In the genomic region with DNA sequence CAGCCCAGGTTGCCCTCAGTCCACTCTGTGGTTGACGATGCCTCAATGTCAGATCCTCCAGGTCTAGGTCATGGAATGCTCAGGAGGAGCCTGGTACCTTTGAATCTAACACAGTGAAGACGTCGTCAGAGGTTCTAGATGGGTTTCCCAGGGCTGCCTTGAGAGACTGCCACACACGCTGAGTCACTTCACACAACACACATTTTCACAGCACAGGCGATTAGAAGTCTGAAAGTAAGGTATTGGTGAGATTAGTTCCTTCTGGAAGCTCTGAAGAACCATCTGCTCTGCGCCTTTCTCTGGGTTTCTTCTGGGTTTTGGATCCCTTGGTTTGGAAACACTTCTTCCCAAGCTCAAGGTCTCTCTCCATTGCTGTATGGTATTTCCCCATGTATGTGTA, we compare ENCODE assay signal across 36 mouse cellular contexts. TPM values are rescaled to one million over a fixed set of nuclear protein-coding genes. Genes with fewer than 3 reads are reported as not detected.
DNase-seq lines count a peak whose midpoint lies in the region; ATAC-seq and TF ChIP-seq lines count a peak whose summit lies in the region.
"Had no signal": no experiment of that assay in that cellular context is flagged by ENCODE, and none has a peak within 500 bp of the region (broad histone marks: within the 10 kb centered on the region; RNA-seq: fewer than 3 reads in every experiment).

No protein-coding gene starts in this region.

- no peak overlapping the region for H3K9ac ChIP-seq in lung, postnatal 0 days (replicated peaks; ENCODE audit: low read depth)
- H3K9ac ChIP-seq: embryonic facial prominence, embryonic 12.5 days; embryonic facial prominence, embryonic 15.5 days; forebrain, postnatal 0 days; hindbrain, embryonic 13.5 days had no signal

- DNase-seq in frontal cortex, postnatal 10 days (ENCODE audit: low spot score in 2 of 2), result no peak
- DNase-seq in left cerebral cortex, adult 2 months (ENCODE audit: extremely low spot score in 1 of 2, low spot score in 2 of 2), result peak in 1 of 2 experiments; percentile 19
- DNase-seq in left cerebral cortex, postnatal 4 days, result no peak
- DNase-seq in right cerebral cortex, postnatal 10 days (ENCODE audit: low spot score in 2 of 2), result peak; percentile 35 to 43
- no peak for DNase-seq in right cerebral cortex, adult 2 months (ENCODE audit: low spot score in 2 of 2)
- peak; percentile 41 for DNase-seq in telencephalon, adult 2 months (ENCODE audit: low read depth, low spot score)
- DNase-seq in lung, postnatal 0 days (ENCODE audit: low spot score), result no peak
- DNase-seq: adrenal gland, postnatal 10 days; adrenal gland, postnatal 36 days; cerebellum, adult 11 months; cerebellum, adult 2 months; cerebellum, adult 9-11 months; cerebellum, postnatal 25 days; forebrain, postnatal 0 days; gastrocnemius, postnatal 10 days; gastrocnemius, postnatal 36 days; heart, postnatal 36 days had no signal

- H3K27ac ChIP-seq in left cerebral cortex, adult 2 months, result peak overlapping the region; percentile 18; the same call in 1 of the 2 replicates
- no peak overlapping the region for H3K27ac ChIP-seq in lung, postnatal 0 days (ENCODE audit: low read length)
- H3K27ac ChIP-seq: embryonic facial prominence, embryonic 12.5 days; embryonic facial prominence, embryonic 15.5 days; hindbrain, embryonic 10.5 days; hindbrain, embryonic 13.5 days had no signal

- no peaks in the 10 kb centered on the region for H3K27me3 ChIP-seq in lung, postnatal 0 days (replicated peaks; ENCODE audit: insufficient read depth, low read length)
- H3K27me3 ChIP-seq: CH12.LX; embryonic facial prominence, embryonic 12.5 days; embryonic facial prominence, embryonic 15.5 days; hindbrain, embryonic 13.5 days had no signal

- H3K9me3 ChIP-seq in lung, postnatal 0 days (ENCODE audit: low read length), result no peaks in the 10 kb centered on the region
- H3K9me3 ChIP-seq: embryonic facial prominence, embryonic 12.5 days; embryonic facial prominence, embryonic 15.5 days; G1E; hindbrain, embryonic 10.5 days; hindbrain, embryonic 13.5 days had no signal

- H3K36me3 ChIP-seq in lung, postnatal 0 days (ENCODE audit: insufficient read depth, low read length), result no peaks in the 10 kb centered on the region
- H3K36me3 ChIP-seq: embryonic facial prominence, embryonic 12.5 days; embryonic facial prominence, embryonic 15.5 days; G1E; hindbrain, embryonic 10.5 days; hindbrain, embryonic 13.5 days had no signal

- peak; percentile 83 for ATAC-seq in frontal cortex, adult (ENCODE audit: low TSS enrichment)
- no peak for ATAC-seq in lung, postnatal 0 days
- ATAC-seq: forebrain, embryonic 14.5 days; forebrain, postnatal 0 days; hindbrain, embryonic 16.5 days; Patski had no signal

- TF ChIP-seq EP300 in lung, postnatal 0 days (IDR thresholded peaks at IDR 0.05), result no peak

- intact Hi-C loops in left cerebral cortex, adult 2 months (cut with DNase I), result no loop called here
- intact Hi-C loops in left cerebral cortex, postnatal 4 days (cut with DNase I), result no loop called here

- H3K4me2 ChIP-seq in lung, postnatal 0 days (replicated peaks; ENCODE audit: low read depth, low read length), result no peak overlapping the region
- H3K4me2 ChIP-seq: embryonic facial prominence, embryonic 12.5 days; embryonic facial prominence, embryonic 15.5 days; heart, embryonic 11.5 days; hindbrain, embryonic 13.5 days had no signal

- 89% methylated on average over 6 of the region's 6 CpGs for WGBS in lung, postnatal 0 days

- no peaks in the 10 kb centered on the region for H3K4me1 ChIP-seq in lung, postnatal 0 days (ENCODE audit: insufficient read depth, low read depth, low read length)
- H3K4me1 ChIP-seq: embryonic facial prominence, embryonic 12.5 days; embryonic facial prominence, embryonic 15.5 days had no signal

- no peak overlapping the region for H3K4me3 ChIP-seq in left cerebral cortex, adult 2 months
- H3K4me3 ChIP-seq in lung, postnatal 0 days (ENCODE audit: low read depth, low read length), result no peak overlapping the region
- H3K4me3 ChIP-seq: embryonic facial prominence, embryonic 12.5 days; embryonic facial prominence, embryonic 15.5 days; hindbrain, embryonic 10.5 days; hindbrain, embryonic 13.5 days had no signal

- no peak for TF ChIP-seq CTCF in left cerebral cortex, adult 2 months (IDR thresholded peaks at IDR 0.05)
- no peak for TF ChIP-seq CTCF in lung, postnatal 0 days (IDR thresholded peaks at IDR 0.05)

RNA-seq across cellular contexts. Expression of a gene that starts 47.8 kb away (rescaled TPM):
- 1 to 10 TPM; 3.4 to 3.9 TPM for total RNA-seq in left cerebral cortex, adult 2 months (2021)
- total RNA-seq in left cerebral cortex, postnatal 4 days (2021), result 1 to 10 TPM; 2.1 to 3.5 TPM
- 0.62 and 0.98 TPM in 2 replicates for polyA plus RNA-seq in lung, postnatal 0 days (2015; fragmentation: Nextera tagmentation; extraction: Ambion mirVana)
- total RNA-seq: granulocyte monocyte progenitor cell, adult 5-6 weeks had no signal

RNA-seq across cellular contexts. Expression of a gene that starts 48.1 kb away (rescaled TPM):
- total RNA-seq in left cerebral cortex, adult 2 months (2021), result 1,000 to 10,000 TPM; 1,896 to 2,040 TPM
- 100 to 1,000 TPM; 359 to 362 TPM for total RNA-seq in left cerebral cortex, postnatal 4 days (2021)
- polyA plus RNA-seq in lung, postnatal 0 days (2015; fragmentation: Nextera tagmentation; extraction: Ambion mirVana), result 179 and 283 TPM in 2 replicates

RNA-seq across cellular contexts. Expression of a gene that starts 56.3 kb away (rescaled TPM):
- total RNA-seq in left cerebral cortex, adult 2 months (2021), result not detected
- total RNA-seq in left cerebral cortex, postnatal 4 days (2021), result not detected
- polyA plus RNA-seq in lung, postnatal 0 days (2015; fragmentation: Nextera tagmentation; extraction: Ambion mirVana), result not detected in 2 replicates
- total RNA-seq: adrenal gland, adult 18-20 months; adrenal gland, postnatal 10 days; adrenal gland, postnatal 36 days; CH12.LX; common myeloid progenitor, adult 5-6 weeks; forebrain, postnatal 0 days; gastrocnemius, adult 18-20 months; gastrocnemius, postnatal 10 days; gastrocnemius, postnatal 36 days; granulocyte monocyte progenitor cell, adult 5-6 weeks; heart, adult 8-10 months; heart, postnatal 36 days had no signal
- polyA plus RNA-seq: cerebellum, adult 2 months; embryonic facial prominence, embryonic 12.5 days; embryonic facial prominence, embryonic 15.5 days; forebrain, embryonic 11.5 days; forebrain, embryonic 14.5 days; G1E; heart, embryonic 11.5 days; heart, embryonic 14.5 days; heart, postnatal 0 days; hindbrain, embryonic 10.5 days; hindbrain, embryonic 13.5 days; hindbrain, embryonic 16.5 days; Patski had no signal

Comparison
In these comparisons a context has a peak if more than half of its experiments do, and no peak if none do; other contexts are left out.
1. DNase-seq: peak in right cerebral cortex, postnatal 10 days (2 of 2) and telencephalon, adult 2 months (single experiment); none in frontal cortex, postnatal 10 days (0 of 2), left cerebral cortex, postnatal 4 days (single experiment), right cerebral cortex, adult 2 months (0 of 2) and lung, postnatal 0 days (single experiment).
2. RNA of a gene that starts 48.1 kb away (total RNA-seq): 1,896 to 2,040 TPM in left cerebral cortex, adult 2 months; 359 to 362 TPM in left cerebral cortex, postnatal 4 days; every median in the first group is over 4 times any median in the second.